Mouse (Mus musculus) common myeloid progenitor, adult 5-6 weeks (primary cell): ENCODE measurements around the gene Cadps. TPM values are rescaled to one million over a fixed set of nuclear protein-coding genes. Genes with fewer than 3 reads are reported as not detected.

Source experiments
- ATAC-seq: replicated peaks from 2 replicates; pipeline ENCODE4 v1.8.0; 2016; ENCODE audit warnings: low read depth, mild to moderate bottlenecking, moderate TSS enrichment, inconsistent platforms; ENCODE audit not compliant: poor library complexity, severe bottlenecking
- total RNA-seq: library from RNA; stranded (forward); fragments of 200-1000, 187-1606 nt; gene quantifications from 2 replicates; pipeline ENCODE4 v1.2.3, GENCODE M21; 2017

Gene Cadps
- total RNA-seq, result not detected in 2 replicates

DNA sequence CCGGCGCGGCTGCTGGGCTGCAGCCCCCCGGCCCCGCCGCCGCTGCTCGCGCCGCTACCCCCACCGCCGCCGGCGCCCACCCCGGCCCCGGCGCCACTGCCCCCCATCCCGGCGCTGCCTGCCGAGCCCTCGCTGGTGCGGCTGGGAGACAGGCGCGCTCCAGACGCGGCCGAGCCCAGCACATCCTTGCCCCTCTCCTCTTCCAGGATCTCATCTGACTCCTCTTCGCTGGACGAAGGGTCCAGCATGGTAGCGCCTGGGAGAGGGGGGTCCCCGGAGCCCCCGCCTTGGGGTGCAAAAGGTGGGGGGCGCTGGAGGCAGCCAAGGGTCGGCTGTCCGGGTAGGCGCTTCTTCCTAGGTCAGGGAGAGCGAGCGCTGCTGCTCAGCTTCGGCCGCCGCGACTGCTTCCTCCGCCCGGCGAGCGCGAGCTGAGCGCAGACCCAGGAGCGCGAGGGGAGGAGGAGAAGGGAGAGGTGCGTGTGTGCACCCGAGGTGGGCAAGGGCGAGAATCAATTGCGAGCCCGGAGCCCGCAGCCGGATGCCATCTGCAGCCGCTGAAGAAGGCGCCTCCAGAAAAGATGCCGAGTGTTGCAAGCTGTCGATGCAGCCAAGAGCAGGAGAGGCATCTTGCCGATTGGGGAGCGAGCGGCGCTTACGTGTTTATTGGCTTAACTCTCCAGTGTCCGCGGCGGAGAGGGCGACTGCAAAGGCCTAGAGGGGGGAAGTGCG, at the start of gene Cadps:
Cadps (minus strand) TSS at position 589 of the 729 bp plus-strand sequence.
- ATAC-seq, result no peak

- no peak for ATAC-seq
These were observed 46.7 kb upstream of the Cadps start for GRCm38 (mm10) chr14:12869605-12870004.

DNA sequence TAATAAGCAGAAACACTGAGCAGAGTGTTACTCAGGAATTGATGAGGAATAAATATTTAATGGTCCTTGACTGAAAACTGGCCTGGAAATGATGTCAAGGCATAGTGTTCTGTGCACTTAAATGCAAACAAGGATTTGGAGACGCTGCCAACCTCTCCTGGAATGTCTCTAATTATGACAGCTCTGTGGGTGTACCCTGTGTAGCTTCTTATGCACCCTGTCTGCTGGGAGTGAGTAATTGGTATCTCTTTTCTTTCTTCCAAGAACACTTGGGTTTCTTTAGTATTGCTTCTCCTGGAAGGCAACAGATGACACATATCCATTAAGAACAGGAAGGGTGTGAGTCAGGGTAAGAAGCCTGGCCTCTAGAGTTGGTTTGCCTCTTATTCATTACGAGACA, 42.4 kb upstream of the Cadps start:
- no peak for ATAC-seq

DNA sequence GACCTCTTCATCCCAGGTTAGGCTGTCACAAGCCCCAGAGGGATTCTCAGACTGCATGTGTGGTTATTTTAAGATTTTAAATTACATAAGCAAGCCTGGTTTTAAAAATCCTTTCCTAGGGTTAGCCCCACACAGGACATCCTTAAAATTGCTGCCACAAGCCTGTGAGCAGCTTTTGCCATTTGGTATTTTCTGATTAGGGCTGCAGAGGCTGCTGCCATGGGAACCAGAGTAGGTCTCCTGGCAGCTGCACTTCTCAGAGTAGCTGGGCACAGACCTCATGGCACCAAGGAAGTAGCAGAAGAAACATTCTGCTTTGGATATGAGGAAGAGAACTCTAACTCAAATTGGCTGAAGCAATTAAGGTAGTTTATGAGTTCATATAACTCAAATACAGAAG, 21.0 kb upstream of the Cadps start:
- no peak for ATAC-seq

DNA sequence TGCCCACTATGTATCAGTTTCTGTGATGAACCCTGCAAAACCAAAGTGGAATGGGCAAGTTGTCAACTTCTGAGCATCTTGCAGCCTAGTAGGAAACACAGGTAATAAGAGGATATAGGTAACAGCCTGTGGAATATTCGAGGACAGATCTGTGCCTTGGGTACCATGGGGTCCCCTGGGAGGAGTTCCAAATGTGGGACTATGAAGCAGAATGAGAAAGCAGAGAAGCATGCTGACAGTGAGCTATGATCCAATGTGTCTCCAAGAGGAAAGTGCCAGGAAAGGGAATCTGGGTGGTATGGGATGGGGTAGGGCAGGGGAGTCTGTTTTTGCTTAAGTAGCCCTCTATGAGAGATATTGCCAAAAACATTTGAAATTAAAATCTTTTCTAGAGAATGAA, 16.6 kb upstream of the Cadps start:
- no peak for ATAC-seq

DNA sequence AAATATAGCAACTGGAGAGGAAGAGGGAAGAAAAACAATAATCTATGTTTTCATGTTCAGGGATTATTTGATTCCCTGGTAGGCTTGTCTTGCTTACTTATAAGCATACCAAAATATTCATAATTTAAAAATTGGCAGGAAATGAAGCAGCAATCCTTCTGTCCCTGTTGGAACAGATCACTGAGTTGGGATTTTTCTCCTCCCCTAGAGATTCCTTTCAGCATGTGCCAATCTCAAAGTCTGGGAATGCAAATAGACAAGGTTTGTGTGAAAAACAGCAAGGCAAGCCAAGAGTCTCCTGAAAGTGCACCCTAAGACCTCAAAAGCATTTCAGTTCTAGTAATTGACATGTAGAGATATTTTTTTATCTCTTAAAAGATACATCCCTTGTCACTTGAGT, 16.1 kb upstream of the Cadps start:
- ATAC-seq, result no peak

GRCm38 (mm10) chr14:12838323-12838722, 15.4 kb upstream of the Cadps start:
- ATAC-seq, result no peak

GRCm38 (mm10) chr14:12837902-12838301, 15.0 kb upstream of the Cadps start:
- ATAC-seq, result no peak

- ATAC-seq, result no peak
These were observed 902 bp upstream of the Cadps start for GRCm38 (mm10) chr14:12823781-12824180.

GRCm38 (mm10) chr14:12821831-12822490, 918 bp downstream of the Cadps start:
- no peak; the same call in 1 of the 2 replicates for ATAC-seq

DNA sequence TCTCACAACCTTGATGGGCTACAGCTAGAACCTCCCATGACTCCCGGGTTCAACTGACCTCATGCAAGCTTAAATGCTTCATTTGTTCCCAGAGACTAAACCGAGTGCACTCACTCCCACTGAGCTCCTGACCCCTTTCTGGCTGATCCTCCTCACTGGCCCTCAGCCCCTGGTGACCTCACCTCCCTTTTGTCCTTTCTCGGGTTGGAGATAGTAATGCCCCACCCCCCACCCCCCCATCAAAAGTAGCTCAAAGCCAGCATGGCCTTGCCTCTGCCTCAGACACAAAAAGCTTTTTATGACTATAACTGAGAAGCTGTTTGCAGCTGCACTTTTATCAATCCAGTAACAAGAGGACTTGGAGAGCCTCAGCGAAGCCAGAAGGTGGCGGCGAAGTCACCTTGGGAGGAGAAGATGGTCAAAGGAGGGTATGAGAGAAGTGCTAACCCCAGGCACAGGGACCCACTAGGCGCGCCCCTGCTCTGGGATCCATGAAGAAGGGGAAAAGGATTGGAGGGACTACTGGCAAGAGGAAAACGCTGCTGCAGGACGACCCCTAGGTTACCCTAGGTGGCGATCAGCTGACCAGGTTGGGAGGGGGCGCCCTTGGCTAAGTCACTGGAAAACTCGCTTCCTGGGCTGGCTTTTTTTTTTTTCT, 1.6 kb downstream of the Cadps start:
- no peak for ATAC-seq

DNA sequence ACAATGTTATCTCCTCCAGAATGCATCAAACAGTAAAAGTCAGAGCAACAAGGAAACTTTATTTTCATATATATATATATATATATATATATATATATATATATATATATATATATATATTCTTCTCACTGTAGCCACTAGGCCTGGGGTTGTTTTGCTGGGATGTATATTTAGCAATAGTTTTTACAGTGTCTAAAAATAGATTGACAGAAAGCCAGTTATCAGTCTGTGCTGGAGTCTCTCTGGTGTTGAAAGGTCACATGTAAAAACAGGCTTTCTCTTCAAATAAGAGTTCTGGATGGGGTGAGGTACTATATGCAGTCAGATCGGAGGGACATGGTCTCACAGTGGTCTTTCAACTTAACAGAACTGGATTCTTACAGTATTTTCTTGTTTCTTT, 2.7 kb downstream of the Cadps start:
- ATAC-seq, result no peak

DNA sequence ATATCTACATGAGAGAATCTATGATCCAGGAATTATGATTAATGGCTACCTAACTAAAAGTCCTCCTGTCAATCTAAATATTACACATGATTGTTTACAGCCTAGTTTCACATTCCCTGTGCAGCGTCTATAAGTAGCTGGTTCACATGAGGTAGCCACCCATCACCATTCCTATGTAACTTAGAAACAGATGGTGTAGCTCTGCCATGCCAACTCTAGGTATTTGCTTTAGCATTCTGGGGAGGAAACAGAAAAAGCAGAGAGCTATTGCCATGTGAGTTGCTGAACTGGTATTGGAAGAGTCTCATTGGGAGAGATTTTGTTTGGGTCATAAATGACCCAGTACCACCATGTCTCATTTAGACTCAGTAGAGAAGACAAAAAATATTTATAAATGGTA, 4.4 kb downstream of the Cadps start:
- no peak for ATAC-seq

DNA sequence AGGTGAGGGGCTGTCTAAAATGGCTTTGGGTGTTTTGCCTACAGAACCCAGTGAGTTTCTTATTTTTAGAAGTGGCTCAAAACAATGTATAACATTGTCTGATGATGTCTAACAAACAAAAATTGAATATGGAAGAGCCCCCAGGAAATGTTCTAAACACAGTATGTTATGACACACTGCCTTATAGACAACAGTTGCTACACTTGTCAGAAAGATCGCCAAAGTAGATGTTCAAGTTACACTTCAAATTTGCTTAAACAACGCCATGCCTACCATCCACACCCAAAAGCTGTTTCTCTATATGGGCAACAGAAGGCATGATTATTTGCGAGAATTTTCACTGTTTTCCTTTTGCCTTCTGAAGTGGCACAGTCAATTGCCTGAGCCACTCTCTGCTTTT, 10.8 kb downstream of the Cadps start:
- no peak for ATAC-seq

- ATAC-seq, result no peak
These were observed 19.9 kb downstream of the Cadps start for GRCm38 (mm10) chr14:12802995-12803394.

GRCm38 (mm10) chr14:12801100-12801499, 21.8 kb downstream of the Cadps start:
- no peak for ATAC-seq

DNA sequence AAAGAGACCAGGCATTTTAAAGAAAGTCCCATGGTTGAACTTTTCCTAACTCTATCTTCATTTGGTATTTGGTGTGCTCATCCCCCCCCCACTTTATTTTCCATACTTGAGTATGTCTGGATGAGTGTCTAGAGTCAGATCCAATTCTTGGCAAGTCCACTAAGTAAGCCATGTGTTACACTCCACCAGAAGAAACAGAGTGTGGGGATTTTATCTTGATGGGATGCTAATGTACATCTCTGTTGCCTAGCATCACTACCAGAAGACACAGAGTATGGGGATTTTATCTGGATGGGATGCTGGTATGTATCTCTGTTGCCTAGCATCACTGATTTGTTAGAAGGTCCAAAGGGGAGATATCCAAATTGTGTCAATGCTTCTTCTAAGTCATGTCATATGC, 24.0 kb downstream of the Cadps start:
- ATAC-seq, result no peak

- no peak for ATAC-seq
These were observed 38.6 kb downstream of the Cadps start for GRCm38 (mm10) chr14:12784296-12784695.

DNA sequence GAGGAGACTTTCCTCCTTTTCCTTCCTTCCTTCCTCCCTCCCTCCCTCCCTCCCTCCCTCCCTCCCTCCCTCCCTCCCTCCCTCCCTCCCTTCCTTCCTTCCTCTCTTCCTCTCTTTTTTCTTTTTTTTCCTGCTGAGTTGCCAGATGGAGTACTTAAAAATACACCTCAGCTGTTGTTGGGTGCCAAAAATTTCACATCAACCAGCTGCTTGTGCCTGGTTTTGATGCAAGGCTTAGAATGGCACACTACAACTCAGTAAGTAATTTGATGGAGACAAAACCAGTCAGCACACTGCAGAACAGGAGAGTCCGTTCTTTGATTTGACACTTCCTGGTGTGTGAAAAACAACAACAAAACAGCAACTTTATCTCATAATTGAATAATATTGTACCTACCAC, 42.9 kb downstream of the Cadps start:
- no peak for ATAC-seq

- no peak for ATAC-seq
These were observed 44.9 kb downstream of the Cadps start for GRCm38 (mm10) chr14:12777990-12778389.

GRCm38 (mm10) chr14:12768870-12769269, 54.0 kb downstream of the Cadps start:
- no peak for ATAC-seq
